Mouse (Mus musculus) MEL (cell line): ENCODE results near the gene Slc4a8. TPM values are rescaled to one million over a fixed set of nuclear protein-coding genes. Genes with fewer than 3 reads are reported as not detected.

Experiments
- DNase-seq: peaks from one replicate; pipeline ENCODE4 v3.0.0; 2011; ENCODE audit warnings: low read depth, low spot score
- H3K27ac ChIP-seq: 2 replicates; pipeline ENCODE4 v1.5.1; 2012; ENCODE audit warnings: low read depth, mild to moderate bottlenecking, control low read depth, low read length, moderate library complexity; ENCODE audit not compliant: control insufficient read depth
- H3K27me3 ChIP-seq, 2 experiments: fragments of 150-350 bp in 1 of 2; sonication (generic) in 1 of 2; 2 replicates each; pipeline ENCODE4 v1.6.1; 2012; ENCODE audit warnings: low read length in 2 of 2, mild to moderate bottlenecking in 2 of 2, improper control_type of control experiment in 1 of 2, moderate library complexity in 1 of 2; ENCODE audit not compliant: insufficient read depth in 2 of 2, control insufficient read depth in 1 of 2
- H3K36me3 ChIP-seq, 2 experiments: 2 replicates each; pipeline ENCODE4 v1.6.1; 2012 to 2014; ENCODE audit warnings: low read length in 2 of 2, improper control_type of control experiment in 1 of 2, inconsistent platforms in 1 of 2, mild to moderate bottlenecking in 1 of 2; ENCODE audit not compliant: insufficient read depth in 2 of 2, control insufficient read depth in 1 of 2
- H3K4me1 ChIP-seq, 2 experiments: fragments of 150-350 bp in 1 of 2; sonication (generic) in 1 of 2; 2 replicates each; pipeline ENCODE4 v1.6.1; 2012; ENCODE audit warnings: low read length in 2 of 2, improper control_type of control experiment in 1 of 2, mild to moderate bottlenecking in 1 of 2; ENCODE audit not compliant: insufficient read depth in 2 of 2, control insufficient read depth in 1 of 2
- H3K4me3 ChIP-seq, 2 experiments: fragments of 150-350 bp in 1 of 2; sonication (generic) in 1 of 2; 2 replicates each; pipeline ENCODE4 v1.5.1; 2012; ENCODE audit warnings: low read depth in 2 of 2, low read length in 2 of 2, mild to moderate bottlenecking in 2 of 2, moderate library complexity in 2 of 2, control low read depth in 1 of 2, improper control_type of control experiment in 1 of 2; ENCODE audit not compliant: control insufficient read depth in 1 of 2, insufficient read depth in 1 of 2
- H3K79me2 ChIP-seq: 2 replicates; pipeline ENCODE4 v1.6.1; 2012; ENCODE audit warnings: mild to moderate bottlenecking, low read length, moderate library complexity; ENCODE audit not compliant: control insufficient read depth, poor library complexity, insufficient read depth
- H3K9ac ChIP-seq: 2 replicates; pipeline ENCODE4 v1.6.1; 2012; ENCODE audit warnings: low read depth, mild to moderate bottlenecking, control low read depth, low read length, moderate library complexity; ENCODE audit not compliant: control insufficient read depth, poor library complexity, severe bottlenecking
- H3K9me3 ChIP-seq: fragments of 150-350 bp; sonication (generic); replicated peaks from 2 replicates; pipeline ENCODE4 v1.6.1; 2012; ENCODE audit warnings: mild to moderate bottlenecking, low read length, improper control_type of control experiment, moderate library complexity; ENCODE audit not compliant: insufficient read depth
- BHLHE40 ChIP-seq: IDR thresholded peaks from 2 replicates; pipeline ENCODE4 v1.6.1; 2012; ENCODE audit warnings: low read depth, mild to moderate bottlenecking, inconsistent platforms, low read length, improper control_type of control experiment, borderline replicate concordance
- CHD2 ChIP-seq: IDR thresholded peaks from 2 replicates; pipeline ENCODE4 v1.6.1; 2011; ENCODE audit warnings: low read length, improper control_type of control experiment
- E2F4 ChIP-seq: IDR thresholded peaks from 2 replicates; pipeline ENCODE4 v1.6.1; 2011; ENCODE audit warnings: low read depth, low read length, improper control_type of control experiment, borderline replicate concordance
- ELF1 ChIP-seq: IDR thresholded peaks from 2 replicates; pipeline ENCODE4 v1.6.1; 2014; ENCODE audit warnings: low read depth, mild to moderate bottlenecking, inconsistent platforms, low read length, improper control_type of control experiment, moderate library complexity
- ETS1 ChIP-seq: IDR thresholded peaks from 2 replicates; pipeline ENCODE4 v1.6.1; 2012; ENCODE audit warnings: low read depth, mild to moderate bottlenecking, inconsistent platforms, low read length, improper control_type of control experiment, moderate library complexity
- GABPA ChIP-seq: IDR thresholded peaks from 2 replicates; pipeline ENCODE4 v1.6.1; 2012; ENCODE audit warnings: low read depth, mild to moderate bottlenecking, inconsistent platforms, low read length, improper control_type of control experiment, moderate library complexity
- JUND ChIP-seq: IDR thresholded peaks from 2 replicates; pipeline ENCODE4 v1.6.1; 2011; ENCODE audit warnings: low read depth, mild to moderate bottlenecking, improper control_type of control experiment, low read length
- MAZ ChIP-seq: IDR thresholded peaks from 2 replicates; pipeline ENCODE4 v1.6.1; 2012; ENCODE audit warnings: low read depth, mild to moderate bottlenecking, inconsistent platforms, low read length, improper control_type of control experiment
- MEF2A ChIP-seq: IDR thresholded peaks from 2 replicates; pipeline ENCODE4 v1.6.1; 2014; ENCODE audit warnings: low read depth, mild to moderate bottlenecking, inconsistent platforms, low read length, improper control_type of control experiment; ENCODE audit not compliant: poor library complexity, insufficient replicate concordance, severe bottlenecking; ENCODE audit errors: extremely low read depth
- MXI1 ChIP-seq: IDR thresholded peaks from 2 replicates; pipeline ENCODE4 v1.6.1; 2011; ENCODE audit warnings: mild to moderate bottlenecking, low read depth, low read length, improper control_type of control experiment
- MYC ChIP-seq: IDR thresholded peaks from 2 replicates; pipeline ENCODE4 v1.6.1; 2011; ENCODE audit warnings: low read depth, mild to moderate bottlenecking, low read length, improper control_type of control experiment, moderate library complexity
- NELFE ChIP-seq: IDR thresholded peaks from 2 replicates; pipeline ENCODE4 v1.6.1; 2011; ENCODE audit warnings: low read depth, low read length, improper control_type of control experiment
- POLR2A ChIP-seq, 2 experiments: IDR thresholded peaks; 2 replicates each; pipeline ENCODE4 v1.6.1; 2011 to 2012; ENCODE audit warnings: low read length in 2 of 2, mild to moderate bottlenecking in 2 of 2, control low read depth in 1 of 2, improper control_type of control experiment in 1 of 2, low read depth in 1 of 2, moderate library complexity in 1 of 2; ENCODE audit not compliant: control insufficient read depth in 1 of 2, insufficient read depth in 1 of 2, poor library complexity in 1 of 2
- POLR2AphosphoS2 ChIP-seq: IDR thresholded peaks from 2 replicates; pipeline ENCODE4 v1.6.1; 2011; ENCODE audit warnings: low read length, improper control_type of control experiment
- POLR2AphosphoS5 ChIP-seq: IDR thresholded peaks from 2 replicates; pipeline ENCODE4 v1.6.1; 2012; ENCODE audit warnings: low read depth, borderline replicate concordance, mild to moderate bottlenecking, inconsistent platforms, low read length, moderate library complexity, mixed read lengths
- SIN3A ChIP-seq: IDR thresholded peaks from 2 replicates; pipeline ENCODE4 v1.6.1; 2012; ENCODE audit warnings: low read length, improper control_type of control experiment, inconsistent platforms
- SMC3 ChIP-seq: IDR thresholded peaks from 2 replicates; pipeline ENCODE4 v1.6.1; 2011; ENCODE audit warnings: low read depth, low read length, improper control_type of control experiment
- TAL1 ChIP-seq: IDR thresholded peaks from 2 replicates; pipeline ENCODE4 v1.6.1; 2012; ENCODE audit warnings: mild to moderate bottlenecking, inconsistent platforms, low read length, moderate library complexity, mixed read lengths
- TCF12 ChIP-seq: IDR thresholded peaks from 2 replicates; pipeline ENCODE4 v1.6.1; 2014; ENCODE audit warnings: low read depth, mild to moderate bottlenecking, inconsistent platforms, low read length, improper control_type of control experiment, moderate library complexity
- USF1 ChIP-seq: IDR thresholded peaks from 2 replicates; pipeline ENCODE4 v1.6.1; 2014; ENCODE audit warnings: low read depth, mild to moderate bottlenecking, inconsistent platforms, low read length, improper control_type of control experiment, moderate library complexity
- USF2 ChIP-seq, 2 experiments: IDR thresholded peaks; 2 replicates each; pipeline ENCODE4 v1.6.1; 2011 to 2012; ENCODE audit warnings: improper control_type of control experiment in 2 of 2, low read length in 2 of 2, borderline replicate concordance in 1 of 2, inconsistent platforms in 1 of 2, low read depth in 1 of 2, mild to moderate bottlenecking in 1 of 2; ENCODE audit not compliant: insufficient read depth in 1 of 2
- ZC3H11A ChIP-seq: IDR thresholded peaks from 2 replicates; pipeline ENCODE4 v1.6.1; 2012; ENCODE audit warnings: low read depth, mild to moderate bottlenecking, inconsistent platforms, low read length, improper control_type of control experiment
- ZKSCAN1 ChIP-seq: IDR thresholded peaks from 2 replicates; pipeline ENCODE4 v1.6.1; 2012; ENCODE audit warnings: low read depth, mild to moderate bottlenecking, inconsistent platforms, low read length, improper control_type of control experiment, moderate library complexity
- ZNF384 ChIP-seq: IDR thresholded peaks from 2 replicates; pipeline ENCODE4 v1.6.1; 2012; ENCODE audit warnings: low read depth, mild to moderate bottlenecking, inconsistent platforms, low read length, improper control_type of control experiment
- polyA plus RNA-seq, 2 experiments: library from polyadenylated mRNA; stranded (reverse) in 1 of 2; unstranded in 1 of 2; fragments of >175 nt in 1 of 2; fragments of >200 nt in 1 of 2; gene quantifications; 2 replicates each; pipeline versions ENCODE4 v1.2.1 to v1.2.4; 2012; ENCODE audit warnings: low replicate concordance in 2 of 2, low read depth in 1 of 2; ENCODE audit not compliant: insufficient read length in 2 of 2, insufficient read depth in 1 of 2, missing spikeins in 1 of 2
- total RNA-seq: library from RNA; depleted of rRNA; stranded (reverse); fragments of 300-350 nt; gene quantifications from 2 replicates; pipeline ENCODE4 v1.2.3, GENCODE M21; 2012

The Slc4a8 gene
- total and polyA plus RNA-seq, 3 experiments = 0.35 to 2.5 TPM; not detected in 1

- no peaks in the 10 kb centered on the region for H3K9me3 ChIP-seq
- no peaks in the 10 kb centered on the region for H3K4me1 ChIP-seq
- H3K36me3 ChIP-seq = no peaks in the 10 kb centered on the region
- H3K79me2 ChIP-seq = no peaks in the 10 kb centered on the region
- no peaks in the 10 kb centered on the region for H3K27me3 ChIP-seq
- DNase-seq = no peak
- no peak overlapping the region for H3K4me3 ChIP-seq
- H3K9ac ChIP-seq = no peak overlapping the region
- no peak for TF ChIP-seq BHLHE40
- no peak for TF ChIP-seq ZNF384
- no peak for TF ChIP-seq TAL1
- no peak for TF ChIP-seq SMC3
- no peak for TF ChIP-seq TCF12
- no peak for TF ChIP-seq GABPA
- TF ChIP-seq MEF2A = no peak
- no peak for TF ChIP-seq ETS1
- no peak for TF ChIP-seq SIN3A
- TF ChIP-seq ZKSCAN1 = no peak
- no peak for TF ChIP-seq JUND
- TF ChIP-seq NELFE = no peak
- TF ChIP-seq MXI1 = no peak
- TF ChIP-seq POLR2AphosphoS5 = no peak
- TF ChIP-seq MAZ = no peak
- TF ChIP-seq, all 39 proteins: peak for 0
- no peak overlapping the region for H3K27ac ChIP-seq
Measured at GRCm38 (mm10) chr15:100870775-100871106, 109.2 kb downstream of the Slc4a8 start.

- TF ChIP-seq POLR2AphosphoS2 = no peak
- TF ChIP-seq POLR2AphosphoS5 = no peak
- TF ChIP-seq USF1 = no peak
- TF ChIP-seq NELFE = no peak
- no peak for TF ChIP-seq CHD2
- TF ChIP-seq ZC3H11A = no peak
- TF ChIP-seq ETS1 = no peak
- no peak for TF ChIP-seq MXI1
- TF ChIP-seq POLR2A (IDR thresholded peaks at IDR 0.05; ENCODE audit: control insufficient read depth in 1 of 2, insufficient read depth in 1 of 2, low read depth in 1 of 2, low read length in 2 of 2, poor library complexity in 1 of 2) = no peak
- TF ChIP-seq USF2 (IDR thresholded peaks at IDR 0.05; ENCODE audit: borderline replicate concordance in 1 of 2, insufficient read depth in 1 of 2, low read depth in 1 of 2, low read length in 2 of 2) = no peak
- TF ChIP-seq ELF1 = no peak
- no peak for TF ChIP-seq E2F4
- no peak for TF ChIP-seq MYC
- no peak overlapping the region for H3K4me3 ChIP-seq
- H3K4me1 ChIP-seq = no peaks in the 10 kb centered on the region
- H3K27ac ChIP-seq = no peak overlapping the region
- H3K9ac ChIP-seq = no peak overlapping the region
- H3K27me3 ChIP-seq = no peaks in the 10 kb centered on the region
- DNase-seq = no peak
- H3K79me2 ChIP-seq = no peaks in the 10 kb centered on the region
- no peaks in the 10 kb centered on the region for H3K36me3 ChIP-seq
- H3K9me3 ChIP-seq = no peaks in the 10 kb centered on the region
Measured at GRCm38 (mm10) chr15:100871107-100872011, 109.8 kb downstream of the Slc4a8 start.
